Mouse (Mus musculus): ENCODE data around the gene Yjefn3. TPM values are rescaled to one million over a fixed set of nuclear protein-coding genes. Genes with fewer than 3 reads are reported as not detected.
"Not testable (repeated sequence)": the region's sequence is repeated elsewhere in the genome, so short reads cannot be mapped to it uniquely, and the experiment has no call there.

The Yjefn3 gene
- total RNA-seq (2021): 1 to 10 TPM; 8.3 to 9.7 TPM
- long read RNA-seq, experiment 1, partial matches to known transcripts: 2 of 33 reads
- long read RNA-seq, experiment 1, other reads (novel, unspliced or antisense): 31 of 33 reads
- long read RNA-seq, experiment 2, partial matches to known transcripts: 0 of 12 reads
- long read RNA-seq, experiment 2, other reads (novel, unspliced or antisense): 12 of 12 reads

DNA sequence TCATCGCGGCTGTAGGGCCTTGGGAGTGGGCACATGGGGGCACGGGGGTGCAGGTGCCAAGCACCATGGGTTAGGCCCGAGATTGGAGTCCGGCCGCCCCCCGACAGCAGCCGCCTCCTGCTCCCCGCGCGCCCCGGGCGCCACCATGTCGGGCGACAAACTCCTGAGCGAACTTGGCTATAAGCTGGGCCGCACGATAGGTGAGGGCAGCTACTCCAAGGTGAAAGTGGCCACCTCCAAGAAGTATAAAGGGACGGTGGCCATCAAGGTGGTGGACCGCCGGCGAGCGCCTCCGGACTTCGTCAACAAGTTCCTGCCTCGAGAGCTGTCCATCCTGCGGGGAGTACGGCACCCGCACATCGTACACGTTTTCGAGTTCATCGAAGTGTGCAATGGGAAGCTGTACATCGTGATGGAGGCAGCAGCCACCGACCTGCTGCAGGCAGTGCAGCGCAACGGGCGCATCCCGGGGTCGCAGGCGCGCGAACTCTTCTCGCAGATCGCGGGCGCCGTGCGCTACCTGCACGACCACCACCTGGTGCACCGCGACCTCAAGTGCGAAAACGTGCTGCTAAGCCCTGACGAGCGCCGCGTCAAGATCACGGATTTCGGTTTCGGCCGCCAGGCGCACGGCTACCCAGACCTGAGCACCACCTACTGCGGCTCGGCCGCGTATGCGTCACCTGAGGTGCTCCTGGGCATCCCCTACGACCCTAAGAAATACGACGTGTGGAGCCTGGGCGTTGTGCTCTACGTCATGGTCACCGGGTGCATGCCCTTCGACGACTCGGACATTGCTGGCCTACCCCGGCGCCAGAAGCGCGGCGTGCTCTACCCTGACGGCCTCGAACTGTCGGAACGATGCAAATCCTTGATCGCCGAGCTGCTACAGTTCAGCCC is at the start of gene Yjefn3, which contains the start of the genes Tssk6 and Ndufa13:
TSS of gene Yjefn3 (minus strand) at position 550 of the 900 bp plus-strand sequence.
TSS of gene Tssk6 (plus strand) at position 22 of the 900 bp plus-strand sequence.
TSS of gene Ndufa13 (minus strand) at position 396 of the 900 bp plus-strand sequence.
- DNase-seq (ENCODE audit: low spot score): no peak

- no peak for DNase-seq (ENCODE audit: low spot score)
Observed at GRCm38 (mm10) chr8:69950300-69950699, 47.8 kb upstream of the Yjefn3 start.

DNA sequence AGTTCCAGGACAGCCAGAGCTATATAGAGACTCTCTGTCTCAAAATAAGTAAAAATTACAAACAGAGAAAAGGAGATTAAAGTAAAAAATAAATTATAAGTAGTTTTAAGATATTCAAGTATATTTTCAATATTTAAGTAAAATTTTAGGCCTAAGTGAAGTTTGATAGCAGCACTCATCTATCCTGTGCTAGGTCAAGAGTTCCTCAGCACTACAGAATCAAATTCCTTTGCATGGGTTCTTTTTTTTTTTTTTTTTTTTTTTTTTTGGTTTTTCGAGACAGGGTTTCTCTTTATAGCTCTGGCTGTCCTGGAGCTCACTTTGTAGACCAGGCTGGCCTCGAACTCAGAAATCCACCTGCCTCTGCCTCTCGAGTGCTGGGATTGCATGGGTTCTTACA is 40.0 kb upstream of the Yjefn3 start:
- DNase-seq (ENCODE audit: low spot score): not testable (repeated sequence)

- DNase-seq (ENCODE audit: low spot score): no peak
Observed at GRCm38 (mm10) chr8:69940386-69940785, 37.9 kb upstream of the Yjefn3 start.

- DNase-seq (ENCODE audit: low spot score): peak; percentile 76
Observed at GRCm38 (mm10) chr8:69939633-69940032, 37.1 kb upstream of the Yjefn3 start.

DNA sequence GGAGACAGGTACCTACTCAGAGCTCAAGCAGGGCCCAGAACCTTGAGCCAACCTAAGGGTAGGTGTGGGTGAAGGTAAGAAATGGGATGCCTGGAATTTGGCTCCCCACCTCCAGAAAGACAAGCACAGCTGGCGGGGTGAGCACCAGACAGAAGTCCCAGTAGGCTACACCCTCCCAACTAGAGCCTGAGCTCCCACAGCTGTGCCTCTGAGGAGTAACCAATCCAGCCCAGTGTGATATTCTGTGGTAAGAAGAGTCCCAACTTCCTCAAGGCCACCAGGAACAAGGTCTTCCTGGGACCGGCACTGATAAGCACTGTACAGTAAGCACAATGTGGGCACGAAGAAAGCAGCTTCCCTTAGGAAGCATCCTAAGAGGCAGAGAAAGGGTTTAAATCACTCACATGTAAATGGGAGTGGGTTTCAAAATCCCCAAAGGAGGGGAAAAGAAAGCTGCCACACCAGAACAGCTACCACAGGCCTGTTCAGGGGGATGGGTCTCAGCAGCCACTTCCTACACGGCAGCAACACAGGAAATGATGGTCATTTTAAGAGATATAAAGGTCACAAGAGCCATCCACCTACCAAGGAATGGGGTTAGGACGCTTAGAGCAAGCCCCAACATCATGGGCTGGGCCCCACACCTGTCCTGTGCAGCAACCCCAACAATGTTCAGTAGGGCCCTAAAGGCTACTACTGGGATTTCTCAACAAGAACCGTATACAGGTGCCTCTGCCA is 35.9 kb upstream of the Yjefn3 start:
- no peak for DNase-seq (ENCODE audit: low spot score)

DNA sequence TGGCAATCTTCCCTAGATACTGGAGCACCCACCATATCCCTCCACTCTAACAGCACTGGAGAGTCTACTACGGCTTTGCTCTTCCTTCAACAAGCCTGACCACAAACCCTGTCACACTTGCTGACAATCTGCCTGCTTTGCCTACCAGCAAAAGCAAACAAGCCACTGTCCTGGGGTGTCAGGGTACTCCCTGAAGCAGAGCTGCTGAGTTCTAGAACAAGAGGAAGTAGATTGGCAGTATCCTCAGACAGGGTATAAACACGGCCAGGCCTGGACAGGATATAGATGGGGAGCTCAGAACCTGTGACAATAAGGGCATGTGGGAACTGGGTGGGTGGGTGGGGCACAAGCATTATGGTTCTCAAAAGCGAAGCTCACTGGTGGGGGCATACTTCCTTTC is 35.0 kb upstream of the Yjefn3 start:
- DNase-seq (ENCODE audit: low spot score): no peak

- DNase-seq (ENCODE audit: low spot score): peak; percentile 38
Observed at GRCm38 (mm10) chr8:69936050-69936794, 33.7 kb upstream of the Yjefn3 start.

DNA sequence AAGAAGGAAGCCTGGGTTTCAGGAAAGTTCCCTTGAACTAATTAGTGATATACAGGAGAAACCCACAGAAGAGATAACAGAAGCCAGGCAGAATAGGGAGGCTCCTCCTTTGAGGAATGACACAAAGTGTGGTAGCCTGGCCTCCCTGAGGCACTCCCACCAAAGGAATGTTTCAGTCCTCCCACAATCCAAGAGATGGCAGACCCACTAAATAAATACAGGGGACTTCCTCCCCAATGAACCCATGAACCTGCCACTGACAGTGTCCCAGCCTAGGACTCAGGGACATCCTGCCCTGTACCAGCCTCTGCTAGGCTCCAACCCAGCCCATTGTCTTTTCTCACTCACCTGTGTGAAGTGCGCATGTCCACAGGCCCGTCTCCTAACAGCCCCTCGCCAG is 32.9 kb upstream of the Yjefn3 start:
- DNase-seq (ENCODE audit: low spot score): no peak

DNA sequence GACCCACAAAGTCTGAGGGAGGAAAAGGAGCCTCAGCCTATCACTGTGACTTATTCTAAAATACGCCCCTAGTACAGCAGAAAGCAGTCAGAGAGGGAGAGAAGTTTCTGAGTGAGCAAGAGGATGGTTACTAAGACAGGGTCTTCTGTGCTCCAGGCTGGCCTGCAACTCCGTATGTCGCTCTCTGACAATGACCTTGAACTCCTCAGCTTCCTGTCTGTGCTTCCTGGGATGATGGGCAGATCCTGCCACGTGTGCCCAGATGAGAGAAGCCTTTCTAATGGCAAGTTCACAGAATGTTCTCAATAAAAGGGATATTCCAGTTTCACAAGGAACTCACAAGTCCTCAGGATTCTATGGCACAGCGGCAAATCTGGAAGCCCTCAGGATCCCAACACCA is 32.1 kb upstream of the Yjefn3 start:
- no peak for DNase-seq (ENCODE audit: low spot score)

DNA sequence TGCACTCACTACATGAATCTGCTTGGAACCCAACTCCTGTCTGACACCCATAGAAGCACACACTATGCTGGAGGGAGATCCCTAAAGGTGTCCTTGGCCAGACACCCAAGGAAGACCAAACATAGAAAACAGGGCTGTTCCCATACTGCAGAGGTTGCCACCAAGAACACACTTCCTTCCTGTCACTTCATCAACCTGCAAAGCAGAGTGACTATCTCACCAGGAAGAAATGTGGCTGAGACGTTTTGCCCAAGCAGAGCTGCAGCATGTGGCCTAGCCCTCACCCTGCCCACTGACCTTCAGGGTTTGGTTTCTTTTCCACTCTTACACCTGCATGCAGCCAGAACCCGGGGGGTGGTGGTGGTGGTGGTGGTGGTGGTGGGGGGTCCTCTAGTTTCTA is 31.3 kb upstream of the Yjefn3 start:
- DNase-seq (ENCODE audit: low spot score): no peak

DNA sequence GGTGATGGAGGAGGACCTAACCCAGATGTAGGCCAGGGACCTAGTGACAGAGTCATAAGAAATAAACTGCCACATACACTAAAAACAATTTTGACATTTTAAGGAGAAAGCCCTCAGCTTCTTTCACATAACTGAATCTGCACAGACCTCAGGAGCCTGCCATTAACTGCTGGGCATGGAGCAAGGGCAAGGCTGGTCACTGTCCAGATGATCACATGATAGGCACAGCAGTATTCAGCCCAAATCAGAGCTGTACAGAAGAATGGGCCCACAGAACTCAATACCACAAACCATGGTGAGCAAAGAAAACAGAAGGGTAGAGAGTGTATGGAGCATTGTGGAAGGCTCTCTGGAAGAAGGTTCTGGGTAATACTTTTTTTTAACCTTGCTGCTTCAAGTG is 24.4 kb upstream of the Yjefn3 start:
- no peak for DNase-seq (ENCODE audit: low spot score)

GRCm38 (mm10) chr8:69923986-69924385 is 21.5 kb upstream of the Yjefn3 start:
- no peak for DNase-seq (ENCODE audit: low spot score)

- DNase-seq (ENCODE audit: low spot score): no peak
Observed at GRCm38 (mm10) chr8:69921141-69921540, 18.6 kb upstream of the Yjefn3 start.

- peak; percentile 41 for DNase-seq (ENCODE audit: low spot score)
Observed at GRCm38 (mm10) chr8:69919876-69920662, 17.6 kb upstream of the Yjefn3 start.

GRCm38 (mm10) chr8:69919010-69919409 is 16.5 kb upstream of the Yjefn3 start:
- DNase-seq (ENCODE audit: low spot score): peak; percentile 85

GRCm38 (mm10) chr8:69918506-69918905 is 16.0 kb upstream of the Yjefn3 start:
- no peak for DNase-seq (ENCODE audit: low spot score)

- DNase-seq (ENCODE audit: low spot score): peak; percentile 49
Observed at GRCm38 (mm10) chr8:69915748-69916147, 13.2 kb upstream of the Yjefn3 start.

GRCm38 (mm10) chr8:69914526-69914925 is 12.0 kb upstream of the Yjefn3 start:
- no peak for DNase-seq (ENCODE audit: low spot score)

GRCm38 (mm10) chr8:69912478-69913074 is 10.1 kb upstream of the Yjefn3 start:
- no peak for DNase-seq (ENCODE audit: low spot score)
